9 mouse cellular contexts compared by ENCODE assay signal in genomic region chr2:32968024-32968614, GRCm38 (mm10). TPM values are rescaled to one million over a fixed set of nuclear protein-coding genes. Genes with fewer than 3 reads are reported as not detected.
DNase-seq lines count a peak whose midpoint lies in the region; ATAC-seq and TF ChIP-seq lines count a peak whose summit lies in the region.
"Had no signal": no experiment of that assay in that cellular context is flagged by ENCODE, and none has a peak within 500 bp of the region (broad histone marks: within the 10 kb centered on the region; RNA-seq: fewer than 3 reads in every experiment).

No protein-coding gene starts in this region.

- DNase-seq in heart, adult 2 months = no peak
- no peak for DNase-seq in heart, postnatal 4 days
- DNase-seq in G1E (ENCODE audit: low spot score) = no peak
- DNase-seq in liver, postnatal 0 days = no peak
- no peak for DNase-seq in thymus, adult 2 months
- no peak for DNase-seq in spleen, postnatal 4 days (ENCODE audit: low spot score in 2 of 2)
- no peak for DNase-seq in thymus, postnatal 0 days (ENCODE audit: low spot score)

- no peaks in the 10 kb centered on the region for H3K36me3 ChIP-seq in heart, adult 2 months (ENCODE audit: control insufficient read depth, insufficient read depth, low read length)
- peaks cover 62% of the 10 kb centered on the region for H3K36me3 ChIP-seq in G1E (replicated peaks)
- H3K36me3 ChIP-seq in forebrain, embryonic 15.5 days = peaks cover 20% of the 10 kb centered on the region
- H3K36me3 ChIP-seq in liver, postnatal 0 days (replicated peaks; ENCODE audit: insufficient read depth, low read length) = peaks cover 13% of the 10 kb centered on the region
- H3K36me3 ChIP-seq in thymus, adult 2 months (ENCODE audit: control insufficient read depth, insufficient read depth, low read length) = peaks cover 15% of the 10 kb centered on the region

- peak overlapping the region; percentile 91 for H3K9ac ChIP-seq in heart, adult 2 months (ENCODE audit: low read depth, low read length)
- H3K9ac ChIP-seq in forebrain, embryonic 15.5 days (replicated peaks) = no peak overlapping the region; the same call in 1 of the 2 replicates
- no peak overlapping the region; the same call in 1 of the 2 replicates for H3K9ac ChIP-seq in liver, postnatal 0 days (replicated peaks)

- ATAC-seq in G1E (ENCODE audit: extremely low read depth, insufficient number of reproducible peaks, low FRiP score, poor library complexity, severe bottlenecking) = no peak
- no peak for ATAC-seq in forebrain, embryonic 15.5 days (replicated peaks)
- ATAC-seq in liver, postnatal 0 days = no peak

- TF ChIP-seq EP300 in heart, adult 2 months (IDR thresholded peaks at IDR 0.05; ENCODE audit: insufficient read depth, low read depth, low read length) = no peak
- TF ChIP-seq EP300 in liver, postnatal 0 days (IDR thresholded peaks at IDR 0.05; ENCODE audit: low read depth) = no peak

- no peak for TF ChIP-seq POLR2A in heart, adult 2 months (IDR thresholded peaks at IDR 0.05; ENCODE audit: insufficient read depth, low read depth, low read length)
- no peak for TF ChIP-seq POLR2A in thymus, adult 2 months (IDR thresholded peaks at IDR 0.05; ENCODE audit: control insufficient read depth, extremely low read depth, insufficient read depth, low read length, poor library complexity)

- peak overlapping the region; percentile 87 for H3K4me2 ChIP-seq in forebrain, embryonic 15.5 days (replicated peaks)
- peak overlapping the region; percentile 73 for H3K4me2 ChIP-seq in liver, postnatal 0 days (ENCODE audit: low read depth, low read length)

- peak overlapping the region; percentile 100 for H3K27ac ChIP-seq in heart, adult 2 months
- H3K27ac ChIP-seq in forebrain, embryonic 15.5 days (replicated peaks) = no peak overlapping the region
- H3K27ac ChIP-seq in liver, postnatal 0 days (ENCODE audit: low read depth) = no peak overlapping the region
- no peak overlapping the region for H3K27ac ChIP-seq in thymus, adult 2 months (ENCODE audit: control insufficient read depth, insufficient read depth, low read length)

- H3K9me3 ChIP-seq in G1E (replicated peaks) = no peaks in the 10 kb centered on the region
- no peaks in the 10 kb centered on the region for H3K9me3 ChIP-seq in forebrain, embryonic 15.5 days
- H3K9me3 ChIP-seq in liver, postnatal 0 days (ENCODE audit: low read length) = no peaks in the 10 kb centered on the region

- peaks cover 17% of the 10 kb centered on the region for H3K4me1 ChIP-seq in heart, adult 2 months (ENCODE audit: control insufficient read depth, insufficient read depth, low read length)
- H3K4me1 ChIP-seq in G1E (ENCODE audit: insufficient read depth, low read depth, low read length) = peaks cover 51% of the 10 kb centered on the region
- H3K4me1 ChIP-seq in forebrain, embryonic 15.5 days = peaks cover 45% of the 10 kb centered on the region
- H3K4me1 ChIP-seq in liver, postnatal 0 days (ENCODE audit: insufficient read depth) = peaks cover 40% of the 10 kb centered on the region
- H3K4me1 ChIP-seq in thymus, adult 2 months (replicated peaks; ENCODE audit: control insufficient read depth, insufficient read depth, low read length) = peaks cover 15% of the 10 kb centered on the region

- WGBS in heart, adult 2 months = 62% methylated on average over 9 of the region's 9 CpGs
- 86% methylated on average over 9 of the region's 9 CpGs for WGBS in forebrain, embryonic 15.5 days
- WGBS in liver, postnatal 0 days (ENCODE audit: insufficient replicate concordance) = 79% methylated on average over 9 of the region's 9 CpGs
- WGBS in thymus, adult 2 months = 90% methylated on average over 9 of the region's 9 CpGs

- H3K27me3 ChIP-seq in heart, adult 2 months (ENCODE audit: control insufficient read depth, insufficient read depth, low read length) = no peaks in the 10 kb centered on the region
- H3K27me3 ChIP-seq in G1E (ENCODE audit: insufficient read depth, low read length) = no peaks in the 10 kb centered on the region
- no peaks in the 10 kb centered on the region for H3K27me3 ChIP-seq in forebrain, embryonic 15.5 days
- no peaks in the 10 kb centered on the region for H3K27me3 ChIP-seq in liver, postnatal 0 days (ENCODE audit: insufficient read depth, low read length)
- H3K27me3 ChIP-seq in thymus, adult 2 months (ENCODE audit: control insufficient read depth, insufficient read depth, low read length) = no peaks in the 10 kb centered on the region
- H3K27me3 ChIP-seq: CH12.LX had no signal

- no peak for TF ChIP-seq CTCF in heart, adult 2 months (IDR thresholded peaks at IDR 0.05)
- TF ChIP-seq CTCF in G1E (IDR thresholded peaks at IDR 0.05; ENCODE audit: low read depth, low read length) = no peak
- TF ChIP-seq CTCF in liver, postnatal 0 days (IDR thresholded peaks at IDR 0.05; ENCODE audit: low read depth) = no peak
- TF ChIP-seq CTCF in thymus, adult 2 months (IDR thresholded peaks at IDR 0.05; ENCODE audit: borderline replicate concordance, control insufficient read depth, extremely low read depth, insufficient read depth, low read length, poor library complexity) = no peak

- H3K79me2 ChIP-seq in heart, adult 2 months (replicated peaks; ENCODE audit: control insufficient read depth, insufficient read depth, low read length) = no peaks in the 10 kb centered on the region

- intact Hi-C loops in heart, adult 2 months (cut with DNase I) = loop anchor here (2.0 kb wide), 1 partner anchor 15 kb away; the partner anchor contains the start of gene Slc2a8

- H3K4me3 ChIP-seq in heart, adult 2 months = peak overlapping the region; percentile 70; the same call in 1 of the 2 replicates
- H3K4me3 ChIP-seq in G1E (ENCODE audit: low read depth, low read length) = peak overlapping the region; percentile 89; the same call in 1 of the 2 replicates
- no peak overlapping the region for H3K4me3 ChIP-seq in forebrain, embryonic 15.5 days
- H3K4me3 ChIP-seq in liver, postnatal 0 days (ENCODE audit: low read depth, low read length) = no peak overlapping the region
- no peak overlapping the region for H3K4me3 ChIP-seq in thymus, adult 2 months (ENCODE audit: control insufficient read depth, insufficient read depth, low read length)

RNA-seq across cellular contexts. Expression of gene Lrsam1, which starts 6.7 kb away (rescaled TPM):
- total RNA-seq in heart, adult 2 months (2021) = 10 to 100 TPM; 12.6 to 16.3 TPM
- 11.4 and 14.8 TPM in 2 replicates for polyA plus RNA-seq in heart, adult 2 months (2012; rRNA removed)
- 10 to 100 TPM; 12.9 to 13.4 TPM for total RNA-seq in heart, postnatal 4 days (2021)
- total RNA-seq in G1E (2014; fragmentation: Nextera tagmentation) (10.4 and 12.8 TPM in 2 replicates), G1E (2017) (5.0 and 8.5 TPM in 2 replicates)
- polyA plus RNA-seq in G1E (2012) = 9.5 and 10.8 TPM in 2 replicates
- 16.7 and 17.8 TPM in 2 replicates for polyA plus RNA-seq in forebrain, embryonic 15.5 days (2015; fragmentation: Nextera tagmentation; extraction: Ambion mirVana)
- polyA plus RNA-seq in liver, postnatal 0 days (2015; fragmentation: Nextera tagmentation; extraction: Ambion mirVana) = 1.3 and 1.6 TPM in 2 replicates
- polyA plus RNA-seq in thymus, adult 2 months (2012; rRNA removed) = 13.7 and 15.3 TPM in 2 replicates
- polyA plus RNA-seq in thymus, postnatal 0 days (2015; fragmentation: Nextera tagmentation; extraction: Ambion mirVana) = 3.3 and 4.0 TPM in 2 replicates

RNA-seq across cellular contexts. Expression of gene Rpl12, which starts 6.8 kb away (rescaled TPM):
- 10 to 100 TPM; 60.6 to 64.0 TPM for total RNA-seq in heart, adult 2 months (2021)
- polyA plus RNA-seq in heart, adult 2 months (2012; rRNA removed) = 150 and 174 TPM in 2 replicates
- 100 to 1,000 TPM; 151 to 169 TPM for total RNA-seq in heart, postnatal 4 days (2021)
- total RNA-seq in G1E (2014; fragmentation: Nextera tagmentation) (4,306 and 4,312 TPM in 2 replicates), G1E (2017) (1,968 and 2,280 TPM in 2 replicates)
- polyA plus RNA-seq in G1E (2012) = 2,853 and 2,936 TPM in 2 replicates
- polyA plus RNA-seq in forebrain, embryonic 15.5 days (2015; fragmentation: Nextera tagmentation; extraction: Ambion mirVana) = 96.9 and 99.7 TPM in 2 replicates
- polyA plus RNA-seq in liver, postnatal 0 days (2015; fragmentation: Nextera tagmentation; extraction: Ambion mirVana) = 103 and 104 TPM in 2 replicates
- 495 and 552 TPM in 2 replicates for polyA plus RNA-seq in thymus, adult 2 months (2012; rRNA removed)
- polyA plus RNA-seq in thymus, postnatal 0 days (2015; fragmentation: Nextera tagmentation; extraction: Ambion mirVana) = 269 and 272 TPM in 2 replicates

RNA-seq across cellular contexts. Expression of gene Slc2a8, which starts 13.8 kb away (rescaled TPM):
- 10 to 100 TPM; 12.8 to 16.6 TPM for total RNA-seq in heart, adult 2 months (2021)
- 25.2 and 35.7 TPM in 2 replicates for polyA plus RNA-seq in heart, adult 2 months (2012; rRNA removed)
- 10 to 100 TPM; 12.4 to 13.5 TPM for total RNA-seq in heart, postnatal 4 days (2021)
- 8.2 and 10.0 TPM in 2 replicates for total RNA-seq in G1E (2014; fragmentation: Nextera tagmentation)
- 3.7 and 4.4 TPM in 2 replicates for total RNA-seq in G1E (2017)
- 41.2 and 77.2 TPM in 2 replicates for polyA plus RNA-seq in G1E (2012)
- polyA plus RNA-seq in forebrain, embryonic 15.5 days (2015; fragmentation: Nextera tagmentation; extraction: Ambion mirVana) = 20.9 and 21.3 TPM in 2 replicates
- polyA plus RNA-seq in liver, postnatal 0 days (2015; fragmentation: Nextera tagmentation; extraction: Ambion mirVana) = 11.7 and 11.8 TPM in 2 replicates
- polyA plus RNA-seq in thymus, adult 2 months (2012; rRNA removed) = 29.8 and 32.6 TPM in 2 replicates
- polyA plus RNA-seq in thymus, postnatal 0 days (2015; fragmentation: Nextera tagmentation; extraction: Ambion mirVana) = 13.1 and 13.6 TPM in 2 replicates

Comparison
In these comparisons a context has a peak if more than half of its experiments do, and no peak if none do; other contexts are left out.
1. H3K4me3 ChIP-seq: peak in heart, adult 2 months (single experiment) and G1E (single experiment); none in forebrain, embryonic 15.5 days (single experiment), liver, postnatal 0 days (single experiment) and thymus, adult 2 months (single experiment).